Mouse (Mus musculus) urinary bladder, postnatal 10 days (tissue): ENCODE measurements around the gene Mmp11.
"Not testable (repeated sequence)": the region's sequence is repeated elsewhere in the genome, so short reads cannot be mapped to it uniquely, and the experiment has no call there.

Source experiments
- DNase-seq: peaks from one replicate; pipeline ENCODE4 v3.0.0; 2022; ENCODE audit warnings: low spot score

Mmp11 gene

GRCm38 (mm10) chr10:75896208-75896607 lies 40.1 kb downstream of the Mmp11 start:
- DNase-seq, result no peak

GRCm38 (mm10) chr10:75895730-75896129 lies 40.6 kb downstream of the Mmp11 start:
- DNase-seq, result no peak

GRCm38 (mm10) chr10:75894601-75895000 lies 41.7 kb downstream of the Mmp11 start:
- DNase-seq, result no peak

- DNase-seq, result peak; percentile 67
Measured at GRCm38 (mm10) chr10:75893089-75893750, 43.1 kb downstream of the Mmp11 start, which contains the start of gene Derl3. Derl3 (plus strand) TSS chr10:75893413.

- no peak for DNase-seq
Measured at GRCm38 (mm10) chr10:75889406-75890153, 46.7 kb downstream of the Mmp11 start.

GRCm38 (mm10) chr10:75887504-75887903 lies 48.8 kb downstream of the Mmp11 start:
- not testable (repeated sequence) for DNase-seq

- DNase-seq, result no peak
Measured at GRCm38 (mm10) chr10:75884742-75885141, 51.6 kb downstream of the Mmp11 start.

- DNase-seq, result peak; percentile 32
Measured at GRCm38 (mm10) chr10:75883232-75883552, 53.1 kb downstream of the Mmp11 start.

- DNase-seq, result no peak
Measured at GRCm38 (mm10) chr10:75882433-75883231, 53.7 kb downstream of the Mmp11 start.

GRCm38 (mm10) chr10:75881578-75882432 lies 54.5 kb downstream of the Mmp11 start:
- DNase-seq, result no peak

GRCm38 (mm10) chr10:75880771-75881577 lies 55.3 kb downstream of the Mmp11 start:
- DNase-seq, result no peak

GRCm38 (mm10) chr10:75880351-75880750 lies 55.9 kb downstream of the Mmp11 start:
- no peak for DNase-seq

GRCm38 (mm10) chr10:75878836-75879235 lies 57.5 kb downstream of the Mmp11 start:
- DNase-seq, result no peak

- DNase-seq, result no peak
Measured at GRCm38 (mm10) chr10:75873543-75874170, 62.6 kb downstream of the Mmp11 start.
